Mouse (Mus musculus) MEL (cell line): ENCODE results near the gene Uaca. TPM values are rescaled to one million over a fixed set of nuclear protein-coding genes. Genes with fewer than 3 reads are reported as not detected.
A peak's percentile ranks its signal among the peaks of the same experiment; 100 is the strongest.

ENCODE experiments used
- DNase-seq: peaks from one replicate; pipeline ENCODE4 v3.0.0; 2011; ENCODE audit warnings: low read depth, low spot score
- H3K27ac ChIP-seq: 2 replicates; pipeline ENCODE4 v1.5.1; 2012; ENCODE audit warnings: low read depth, mild to moderate bottlenecking, control low read depth, low read length, moderate library complexity; ENCODE audit not compliant: control insufficient read depth
- H3K27me3 ChIP-seq, 2 experiments: fragments of 150-350 bp in 1 of 2; sonication (generic) in 1 of 2; 2 replicates each; pipeline ENCODE4 v1.6.1; 2012; ENCODE audit warnings: low read length in 2 of 2, mild to moderate bottlenecking in 2 of 2, improper control_type of control experiment in 1 of 2, moderate library complexity in 1 of 2; ENCODE audit not compliant: insufficient read depth in 2 of 2, control insufficient read depth in 1 of 2
- H3K36me3 ChIP-seq, 2 experiments: 2 replicates each; pipeline ENCODE4 v1.6.1; 2012 to 2014; ENCODE audit warnings: low read length in 2 of 2, improper control_type of control experiment in 1 of 2, inconsistent platforms in 1 of 2, mild to moderate bottlenecking in 1 of 2; ENCODE audit not compliant: insufficient read depth in 2 of 2, control insufficient read depth in 1 of 2
- H3K4me1 ChIP-seq, 2 experiments: fragments of 150-350 bp in 1 of 2; sonication (generic) in 1 of 2; 2 replicates each; pipeline ENCODE4 v1.6.1; 2012; ENCODE audit warnings: low read length in 2 of 2, improper control_type of control experiment in 1 of 2, mild to moderate bottlenecking in 1 of 2; ENCODE audit not compliant: insufficient read depth in 2 of 2, control insufficient read depth in 1 of 2
- H3K4me3 ChIP-seq, 2 experiments: fragments of 150-350 bp in 1 of 2; sonication (generic) in 1 of 2; 2 replicates each; pipeline ENCODE4 v1.5.1; 2012; ENCODE audit warnings: low read depth in 2 of 2, low read length in 2 of 2, mild to moderate bottlenecking in 2 of 2, moderate library complexity in 2 of 2, control low read depth in 1 of 2, improper control_type of control experiment in 1 of 2; ENCODE audit not compliant: control insufficient read depth in 1 of 2, insufficient read depth in 1 of 2
- H3K79me2 ChIP-seq: 2 replicates; pipeline ENCODE4 v1.6.1; 2012; ENCODE audit warnings: mild to moderate bottlenecking, low read length, moderate library complexity; ENCODE audit not compliant: control insufficient read depth, poor library complexity, insufficient read depth
- H3K9ac ChIP-seq: 2 replicates; pipeline ENCODE4 v1.6.1; 2012; ENCODE audit warnings: low read depth, mild to moderate bottlenecking, control low read depth, low read length, moderate library complexity; ENCODE audit not compliant: control insufficient read depth, poor library complexity, severe bottlenecking
- H3K9me3 ChIP-seq: fragments of 150-350 bp; sonication (generic); replicated peaks from 2 replicates; pipeline ENCODE4 v1.6.1; 2012; ENCODE audit warnings: mild to moderate bottlenecking, low read length, improper control_type of control experiment, moderate library complexity; ENCODE audit not compliant: insufficient read depth
- BHLHE40 ChIP-seq: IDR thresholded peaks from 2 replicates; pipeline ENCODE4 v1.6.1; 2012; ENCODE audit warnings: low read depth, mild to moderate bottlenecking, inconsistent platforms, low read length, improper control_type of control experiment, borderline replicate concordance
- CTCF ChIP-seq, 3 experiments: IDR thresholded peaks in 2 of 3; conservative IDR thresholded peaks in 1 of 3; 2 replicates each; pipeline ENCODE4 v1.5.1; 2011 to 2012; ENCODE audit warnings: low read length in 3 of 3, low read depth in 2 of 3, mild to moderate bottlenecking in 2 of 3, improper control_type of control experiment in 1 of 3, inconsistent platforms in 1 of 3, mixed read lengths in 1 of 3, moderate library complexity in 1 of 3; ENCODE audit not compliant: control insufficient read depth in 1 of 3, insufficient read depth in 1 of 3, poor library complexity in 1 of 3, severe bottlenecking in 1 of 3
- E2F4 ChIP-seq: IDR thresholded peaks from 2 replicates; pipeline ENCODE4 v1.6.1; 2011; ENCODE audit warnings: low read depth, low read length, improper control_type of control experiment, borderline replicate concordance
- EP300 ChIP-seq, 2 experiments: IDR thresholded peaks; 2 replicates each; pipeline ENCODE4 v1.6.1; 2011; ENCODE audit warnings: improper control_type of control experiment in 2 of 2, low read length in 2 of 2, low read depth in 1 of 2, mild to moderate bottlenecking in 1 of 2
- ETS1 ChIP-seq: IDR thresholded peaks from 2 replicates; pipeline ENCODE4 v1.6.1; 2012; ENCODE audit warnings: low read depth, mild to moderate bottlenecking, inconsistent platforms, low read length, improper control_type of control experiment, moderate library complexity
- GABPA ChIP-seq: IDR thresholded peaks from 2 replicates; pipeline ENCODE4 v1.6.1; 2012; ENCODE audit warnings: low read depth, mild to moderate bottlenecking, inconsistent platforms, low read length, improper control_type of control experiment, moderate library complexity
- GATA1 ChIP-seq: IDR thresholded peaks from 2 replicates; pipeline ENCODE4 v1.6.1; 2011; ENCODE audit warnings: low read depth, low read length, improper control_type of control experiment
- HCFC1 ChIP-seq: IDR thresholded peaks from 2 replicates; pipeline ENCODE4 v1.6.1; 2012; ENCODE audit warnings: low read depth, mild to moderate bottlenecking, inconsistent platforms, low read length, improper control_type of control experiment, moderate library complexity
- JUND ChIP-seq: IDR thresholded peaks from 2 replicates; pipeline ENCODE4 v1.6.1; 2011; ENCODE audit warnings: low read depth, mild to moderate bottlenecking, improper control_type of control experiment, low read length
- MAFK ChIP-seq: IDR thresholded peaks from 2 replicates; pipeline ENCODE4 v1.6.1; 2011; ENCODE audit warnings: low read depth, mild to moderate bottlenecking, low read length, improper control_type of control experiment, borderline replicate concordance
- MAX ChIP-seq: IDR thresholded peaks from 2 replicates; pipeline ENCODE4 v1.6.1; 2011; ENCODE audit warnings: low read length, improper control_type of control experiment
- MXI1 ChIP-seq: IDR thresholded peaks from 2 replicates; pipeline ENCODE4 v1.6.1; 2011; ENCODE audit warnings: mild to moderate bottlenecking, low read depth, low read length, improper control_type of control experiment
- MYB ChIP-seq: IDR thresholded peaks from 2 replicates; pipeline ENCODE4 v1.6.1; 2011; ENCODE audit warnings: mild to moderate bottlenecking, low read depth, low read length, improper control_type of control experiment
- MYC ChIP-seq: IDR thresholded peaks from 2 replicates; pipeline ENCODE4 v1.6.1; 2011; ENCODE audit warnings: low read depth, mild to moderate bottlenecking, low read length, improper control_type of control experiment, moderate library complexity
- NELFE ChIP-seq: IDR thresholded peaks from 2 replicates; pipeline ENCODE4 v1.6.1; 2011; ENCODE audit warnings: low read depth, low read length, improper control_type of control experiment
- NRF1 ChIP-seq: IDR thresholded peaks from 2 replicates; pipeline ENCODE4 v1.6.1; 2014; ENCODE audit warnings: low read depth, mild to moderate bottlenecking, inconsistent platforms, low read length, improper control_type of control experiment, moderate library complexity; ENCODE audit not compliant: poor library complexity, insufficient read depth, severe bottlenecking
- POLR2AphosphoS2 ChIP-seq: IDR thresholded peaks from 2 replicates; pipeline ENCODE4 v1.6.1; 2011; ENCODE audit warnings: low read length, improper control_type of control experiment
- POLR2AphosphoS5 ChIP-seq: IDR thresholded peaks from 2 replicates; pipeline ENCODE4 v1.6.1; 2012; ENCODE audit warnings: low read depth, borderline replicate concordance, mild to moderate bottlenecking, inconsistent platforms, low read length, moderate library complexity, mixed read lengths
- RCOR1 ChIP-seq: IDR thresholded peaks from 2 replicates; pipeline ENCODE4 v1.6.1; 2012; ENCODE audit warnings: low read depth, mild to moderate bottlenecking, inconsistent platforms, low read length, improper control_type of control experiment
- SIN3A ChIP-seq: IDR thresholded peaks from 2 replicates; pipeline ENCODE4 v1.6.1; 2012; ENCODE audit warnings: low read length, improper control_type of control experiment, inconsistent platforms
- SMC3 ChIP-seq: IDR thresholded peaks from 2 replicates; pipeline ENCODE4 v1.6.1; 2011; ENCODE audit warnings: low read depth, low read length, improper control_type of control experiment
- TCF12 ChIP-seq: IDR thresholded peaks from 2 replicates; pipeline ENCODE4 v1.6.1; 2014; ENCODE audit warnings: low read depth, mild to moderate bottlenecking, inconsistent platforms, low read length, improper control_type of control experiment, moderate library complexity
- UBTF ChIP-seq: IDR thresholded peaks from 2 replicates; pipeline ENCODE4 v1.6.1; 2012; ENCODE audit warnings: low read depth, mild to moderate bottlenecking, inconsistent platforms, low read length, improper control_type of control experiment, moderate library complexity, borderline replicate concordance; ENCODE audit not compliant: insufficient read depth
- ZKSCAN1 ChIP-seq: IDR thresholded peaks from 2 replicates; pipeline ENCODE4 v1.6.1; 2012; ENCODE audit warnings: low read depth, mild to moderate bottlenecking, inconsistent platforms, low read length, improper control_type of control experiment, moderate library complexity
- polyA plus RNA-seq, 2 experiments: library from polyadenylated mRNA; stranded (reverse) in 1 of 2; unstranded in 1 of 2; fragments of >175 nt in 1 of 2; fragments of >200 nt in 1 of 2; gene quantifications; 2 replicates each; pipeline versions ENCODE4 v1.2.1 to v1.2.4; 2012; ENCODE audit warnings: low replicate concordance in 2 of 2, low read depth in 1 of 2; ENCODE audit not compliant: insufficient read length in 2 of 2, insufficient read depth in 1 of 2, missing spikeins in 1 of 2
- total RNA-seq: library from RNA; depleted of rRNA; stranded (reverse); fragments of 300-350 nt; gene quantifications from 2 replicates; pipeline ENCODE4 v1.2.3, GENCODE M21; 2012

Gene Uaca
- total and polyA plus RNA-seq, 3 experiments = 10.9 to 11.4 TPM; not detected in 1

DNA sequence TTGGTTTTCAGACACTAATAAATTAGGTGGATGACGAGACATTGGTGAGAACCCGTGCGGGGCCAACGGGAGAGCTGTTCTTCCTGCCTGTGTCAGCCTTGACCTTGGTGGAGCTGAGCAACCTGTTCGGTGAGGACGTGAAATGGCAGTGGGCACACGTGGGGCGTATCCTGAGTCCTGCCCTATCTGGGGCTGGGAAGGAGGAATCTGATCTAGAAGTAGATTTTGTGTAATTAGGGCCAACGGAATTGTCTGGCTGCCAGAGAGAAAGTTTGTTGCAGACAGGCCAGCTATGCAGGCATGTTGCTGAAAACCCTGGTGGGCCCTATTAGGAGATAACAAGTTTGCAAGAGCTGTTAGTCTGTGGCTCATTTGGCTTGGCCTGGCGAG lies 126.3 kb downstream of the Uaca start:
- H3K27me3 ChIP-seq = no peaks in the 10 kb centered on the region; a peak in 2 of 4 replicates
- H3K36me3 ChIP-seq = peaks cover 0 to 3% of the 10 kb centered on the region in 2 experiments; a peak in 1 of 4 replicates
- H3K9me3 ChIP-seq = no peaks in the 10 kb centered on the region
- H3K9ac ChIP-seq = peak overlapping the region; percentile 18
- no peak overlapping the region; a peak in 1 of 4 replicates for H3K4me3 ChIP-seq
- peak; percentile 41 for DNase-seq
- peak overlapping the region; percentile 63 for H3K27ac ChIP-seq
- peaks cover 0 to 5% of the 10 kb centered on the region in 2 experiments; a peak in 3 of 4 replicates for H3K4me1 ChIP-seq
- H3K79me2 ChIP-seq = no peaks in the 10 kb centered on the region
- peak in 1 of 2 experiments; percentile 69; a peak in 2 of 4 replicates for TF ChIP-seq EP300 (IDR thresholded peaks at IDR 0.05; ENCODE audit: low read depth in 1 of 2, low read length in 2 of 2)
- TF ChIP-seq ZKSCAN1 = no peak
- peak; percentile 13; the same call in 1 of the 2 replicates for TF ChIP-seq GATA1
- no peak for TF ChIP-seq JUND
- no peak for TF ChIP-seq UBTF

DNA sequence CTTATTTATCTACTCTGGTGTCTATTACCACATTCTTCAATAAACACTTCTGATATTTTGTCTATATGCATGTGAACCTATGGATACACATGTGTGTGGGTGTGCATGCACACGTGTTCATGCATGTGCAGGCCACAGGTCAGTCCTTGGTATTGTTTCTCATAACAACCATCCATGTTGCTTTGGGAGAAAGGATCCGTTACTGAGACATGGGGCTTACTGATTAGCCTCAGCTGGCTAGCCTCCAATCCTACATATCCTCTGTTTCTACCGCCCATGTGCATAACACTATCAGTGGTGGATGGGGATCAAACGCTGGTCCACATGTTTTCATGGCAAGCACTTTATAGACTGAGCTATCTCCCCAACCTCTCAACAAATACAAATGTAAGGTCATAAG lies 126.9 kb downstream of the Uaca start:
- peak overlapping the region; percentile 41; the same call in 1 of the 2 replicates for H3K27ac ChIP-seq
- peaks cover 0 to 5% of the 10 kb centered on the region in 2 experiments; a peak in 3 of 4 replicates for H3K4me1 ChIP-seq
- no peaks in the 10 kb centered on the region; a peak in 2 of 4 replicates for H3K27me3 ChIP-seq
- H3K36me3 ChIP-seq = peaks cover 0 to 3% of the 10 kb centered on the region in 2 experiments; a peak in 1 of 4 replicates
- TF ChIP-seq ZKSCAN1 = no peak
- TF ChIP-seq EP300 (IDR thresholded peaks at IDR 0.05; ENCODE audit: low read depth in 1 of 2, low read length in 2 of 2) = peak in 1 of 2 experiments; percentile 63; a peak in 2 of 4 replicates
- H3K4me3 ChIP-seq = no peak overlapping the region
- H3K9me3 ChIP-seq = no peaks in the 10 kb centered on the region
- DNase-seq = peak; percentile 49
- H3K79me2 ChIP-seq = no peaks in the 10 kb centered on the region
- H3K9ac ChIP-seq = no peak overlapping the region

DNA sequence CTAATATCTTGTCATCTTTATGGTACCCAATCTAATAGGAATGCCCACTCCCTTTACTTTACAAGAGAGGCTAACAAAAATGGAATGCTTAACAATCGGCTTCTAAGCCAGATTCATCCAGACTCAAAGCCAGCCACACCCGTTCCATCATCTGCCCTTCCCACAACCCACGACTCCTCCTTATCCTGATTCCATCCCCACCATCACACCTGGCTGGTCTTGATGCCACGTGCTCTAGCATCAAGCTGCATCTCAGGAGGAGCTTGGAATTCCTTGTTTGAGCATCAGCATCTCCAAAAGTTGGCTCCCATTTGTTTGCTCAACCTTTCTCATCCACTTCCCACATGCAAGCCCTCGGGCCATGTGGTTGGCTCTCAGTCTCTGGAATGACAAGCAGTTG lies 127.5 kb downstream of the Uaca start:
- TF ChIP-seq SIN3A (no peak), SMC3 (no peak), E2F4 (no peak), MYC (no peak), BHLHE40 (no peak), NELFE (no peak), CTCF (IDR thresholded peaks at IDR 0.05 in 2 of 3, conservative IDR thresholded peaks at IDR 0.05 in 1 of 3; ENCODE audit: control insufficient read depth in 1 of 3, insufficient read depth in 1 of 3, low read depth in 2 of 3, low read length in 3 of 3, poor library complexity in 1 of 3, severe bottlenecking in 1 of 3) (no peak), HCFC1 (no peak), MAX (no peak; the same call in 1 of the 2 replicates), NRF1 (no peak), POLR2AphosphoS5 (no peak), ETS1 (no peak), GABPA (no peak), RCOR1 (no peak), GATA1 (no peak), MAFK (no peak), MXI1 (no peak), POLR2AphosphoS2 (no peak), TCF12 (no peak), MYB (no peak)
- no peaks in the 10 kb centered on the region; a peak in 2 of 4 replicates for H3K27me3 ChIP-seq
- H3K4me3 ChIP-seq = no peak overlapping the region
- H3K27ac ChIP-seq = 0 out of 2 replicates have a peak overlapping the region, but pooled peaks have one; percentile 34
- H3K4me1 ChIP-seq = peaks cover 0 to 5% of the 10 kb centered on the region in 2 experiments; a peak in 3 of 4 replicates
- H3K9me3 ChIP-seq = no peaks in the 10 kb centered on the region
- no peak overlapping the region for H3K9ac ChIP-seq
- H3K36me3 ChIP-seq = peaks cover 0 to 3% of the 10 kb centered on the region in 2 experiments; a peak in 1 of 4 replicates
- DNase-seq = no peak
- no peaks in the 10 kb centered on the region for H3K79me2 ChIP-seq
